Mouse (Mus musculus) intestine, postnatal 0 days (tissue): ENCODE measurements around the gene Krt28. TPM values are rescaled to one million over a fixed set of nuclear protein-coding genes. Genes with fewer than 3 reads are reported as not detected.

ENCODE experiments used
- ATAC-seq: fragments of 200-750 bp; cut with Nextera tagmentation; 2 replicates; pipeline ENCODE4 v1.8.0; 2017; ENCODE audit warnings: mild to moderate bottlenecking, moderate TSS enrichment, moderate library complexity
- H3K27ac ChIP-seq: fragments of 300-500 bp; sonication (generic); 2 replicates; pipeline ENCODE4 v1.5.1; 2014; ENCODE audit warnings: mild to moderate bottlenecking, low read depth, low read length, moderate library complexity
- H3K27me3 ChIP-seq: fragments of 300-500 bp; sonication (generic); replicated peaks from 2 replicates; pipeline ENCODE4 v1.6.1; 2014; ENCODE audit warnings: low read length, mixed read lengths; ENCODE audit not compliant: control insufficient read depth, insufficient read depth
- H3K36me3 ChIP-seq: fragments of 300-500 bp; sonication (generic); 2 replicates; pipeline ENCODE4 v1.6.1; 2014; ENCODE audit warnings: mild to moderate bottlenecking, moderate library complexity; ENCODE audit not compliant: control insufficient read depth, insufficient read depth
- H3K4me1 ChIP-seq: fragments of 300-500 bp; sonication (generic); replicated peaks from 2 replicates; pipeline ENCODE4 v1.6.1; 2014; ENCODE audit warnings: antibody characterized with exemption, low read length, mixed read lengths; ENCODE audit not compliant: control insufficient read depth, insufficient read depth
- H3K4me2 ChIP-seq: fragments of 300-500 bp; sonication (generic); replicated peaks from 2 replicates; pipeline ENCODE4 v1.6.1; 2014; ENCODE audit warnings: low read depth, mild to moderate bottlenecking, moderate library complexity
- H3K4me3 ChIP-seq: fragments of 300-500 bp; sonication (generic); 2 replicates; pipeline ENCODE4 v1.5.1; 2014; ENCODE audit warnings: low read depth, low read length
- H3K9ac ChIP-seq: fragments of 300-500 bp; sonication (generic); 2 replicates; pipeline ENCODE4 v1.6.1; 2014; ENCODE audit warnings: mild to moderate bottlenecking, low read depth, low read length
- H3K9me3 ChIP-seq: fragments of 300-500 bp; sonication (generic); 2 replicates; pipeline ENCODE4 v1.6.1; 2016; ENCODE audit warnings: mixed run types; ENCODE audit not compliant: control insufficient read depth
- CTCF ChIP-seq: sonication (generic); IDR thresholded peaks from 2 replicates; pipeline ENCODE4 v1.5.1; 2016; ENCODE audit warnings: low read depth, mild to moderate bottlenecking, control low read depth, antibody characterized with exemption, moderate library complexity
- WGBS: fragments of 180-500 bp; shearing (Covaris S2); extraction: QIAGEN DNeasy Blood & Tissue Kit; methylation state at CpG from one replicate; pipeline ENCODE4 v1.1.7; 2014; 5-methylcytosine and 5-hydroxymethylcytosine counted together
- polyA plus RNA-seq: library from polyadenylated mRNA; unstranded; fragments of >200 nt; fragmentation: Nextera tagmentation; extraction: Ambion mirVana; gene quantifications from 2 replicates; pipeline ENCODE4 v1.2.1, GENCODE M21; 2015

Krt28 gene
- polyA plus RNA-seq, 1 experiment from 2014 or later, result not detected

DNA sequence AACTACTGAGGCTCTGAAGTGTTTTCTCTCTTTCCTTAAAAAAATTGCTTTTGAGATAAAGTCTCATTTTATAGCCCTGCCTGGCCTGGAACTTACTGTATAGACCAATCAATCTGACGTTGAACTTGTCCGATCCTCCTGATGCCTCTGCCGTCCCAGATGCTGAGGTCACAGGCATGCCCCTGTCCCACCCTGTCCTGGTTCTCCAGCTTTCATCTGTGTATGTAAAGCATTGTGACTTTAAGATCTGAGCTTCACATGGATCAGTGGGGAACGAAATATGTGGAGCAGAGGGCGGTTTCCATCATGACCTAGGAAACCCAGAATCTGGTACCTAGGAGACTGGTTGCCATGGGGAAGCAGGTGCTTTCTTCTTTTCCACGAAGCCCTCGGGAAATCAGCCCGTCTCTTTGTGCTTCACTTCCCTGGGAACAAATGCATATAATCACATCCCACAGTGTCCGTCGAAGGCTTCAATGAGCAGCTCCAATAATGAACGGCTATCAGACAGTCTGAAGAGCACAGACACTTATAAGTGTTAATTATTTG lies 35.3 kb downstream of the Krt28 start:
- no peak overlapping the region for H3K4me2 ChIP-seq
- H3K27ac ChIP-seq, result no peak overlapping the region
- no peak overlapping the region for H3K9ac ChIP-seq
- H3K4me3 ChIP-seq, result no peak overlapping the region
- no peaks in the 10 kb centered on the region for H3K4me1 ChIP-seq
- WGBS, result 74% methylated on average over 11 of the region's 11 CpGs
- H3K9me3 ChIP-seq, result no peaks in the 10 kb centered on the region
- no peak for ATAC-seq
- no peak for TF ChIP-seq CTCF
- no peaks in the 10 kb centered on the region; the same call in 1 of the 2 replicates for H3K27me3 ChIP-seq
- H3K36me3 ChIP-seq, result no peaks in the 10 kb centered on the region

GRCm38 (mm10) chr11:99337866-99338265 lies 36.8 kb downstream of the Krt28 start, which contains the start of gene Krt26:
Gene Krt26 (minus strand): TSS chr11:99337966.
- Histone ChIP-seq H3K9me3 (no peaks in the 10 kb centered on the region), H3K4me2 (no peak within 1 kb of the TSS), H3K9ac (no peak within 1 kb of the TSS), H3K27ac (no peak within 1 kb of the TSS), H3K27me3 (no peaks in the 10 kb centered on the region; the same call in 1 of the 2 replicates), H3K4me1 (no peaks in the 10 kb centered on the region), H3K4me3 (no peak within 1 kb of the TSS), H3K36me3 (no peaks in the 10 kb centered on the region)
- WGBS, result 95% methylated on average over 11 of the region's 11 CpGs
- TF ChIP-seq CTCF, result no peak
- no peak for ATAC-seq

DNA sequence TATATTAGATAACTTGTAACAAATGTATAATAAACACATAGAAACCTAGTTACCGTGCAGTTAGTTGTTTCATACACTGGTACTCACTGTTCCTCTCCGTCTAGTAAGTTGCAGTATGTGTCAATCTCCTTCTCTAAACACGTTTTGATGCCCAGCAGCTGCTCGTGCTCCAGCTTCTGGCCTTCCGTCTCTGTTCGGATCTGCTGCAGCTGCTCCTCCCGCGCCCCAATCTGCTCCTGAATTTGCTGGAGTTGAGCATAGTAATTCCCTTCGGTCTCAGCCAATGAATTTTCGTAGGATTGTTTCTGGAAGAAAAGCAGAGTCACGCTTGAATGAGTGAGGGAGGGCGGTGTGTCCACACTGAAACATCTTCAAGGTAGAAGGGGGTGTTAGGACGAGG lies 41.3 kb downstream of the Krt28 start:
- no peak overlapping the region for H3K4me3 ChIP-seq
- H3K4me1 ChIP-seq, result no peaks in the 10 kb centered on the region
- H3K9me3 ChIP-seq, result no peaks in the 10 kb centered on the region
- no peak for ATAC-seq
- TF ChIP-seq CTCF, result no peak
- H3K4me2 ChIP-seq, result no peak overlapping the region
- 57% methylated on average over 13 of the region's 13 CpGs for WGBS
- H3K36me3 ChIP-seq, result no peaks in the 10 kb centered on the region
- H3K9ac ChIP-seq, result no peak overlapping the region
- no peaks in the 10 kb centered on the region; the same call in 1 of the 2 replicates for H3K27me3 ChIP-seq
- no peak overlapping the region for H3K27ac ChIP-seq

- no peaks in the 10 kb centered on the region for H3K36me3 ChIP-seq
- H3K27me3 ChIP-seq, result peaks cover 3% of the 10 kb centered on the region; the same call in 1 of the 2 replicates
- TF ChIP-seq CTCF, result no peak
- no peaks in the 10 kb centered on the region for H3K4me1 ChIP-seq
- H3K27ac ChIP-seq, result no peak overlapping the region
- no peak overlapping the region for H3K9ac ChIP-seq
- no peak overlapping the region for H3K4me2 ChIP-seq
- no peak for ATAC-seq
- WGBS, result 51% methylated on average over 2 of the region's 2 CpGs
- no peak overlapping the region for H3K4me3 ChIP-seq
- H3K9me3 ChIP-seq, result no peaks in the 10 kb centered on the region
These were observed 45.0 kb downstream of the Krt28 start for GRCm38 (mm10) chr11:99329655-99330054.

DNA sequence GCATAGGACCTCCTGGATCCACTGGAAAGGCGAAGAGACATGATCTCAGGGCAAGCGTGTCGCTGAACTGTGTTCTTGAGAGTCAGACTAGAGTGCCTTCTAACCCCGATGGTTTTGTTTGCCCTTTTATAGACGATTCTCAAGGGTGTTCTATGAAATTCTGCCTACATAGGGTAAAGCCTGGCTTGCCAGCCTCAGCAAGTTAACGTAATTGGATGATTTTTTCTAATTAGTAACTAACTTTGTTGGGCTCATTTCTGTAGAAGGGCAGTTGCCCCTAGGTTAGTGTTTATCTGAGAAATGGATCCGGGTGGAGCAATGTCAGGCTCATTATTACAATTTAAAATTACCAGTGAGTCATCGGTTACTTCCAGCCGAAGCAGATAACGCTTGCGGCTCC lies 51.9 kb downstream of the Krt28 start, which contains the start of gene Krt25:
Gene Krt25, minus strand, starts transcription at position 101 of the 400 bp plus-strand sequence.
- 91% methylated on average over 11 of the region's 11 CpGs for WGBS

DNA sequence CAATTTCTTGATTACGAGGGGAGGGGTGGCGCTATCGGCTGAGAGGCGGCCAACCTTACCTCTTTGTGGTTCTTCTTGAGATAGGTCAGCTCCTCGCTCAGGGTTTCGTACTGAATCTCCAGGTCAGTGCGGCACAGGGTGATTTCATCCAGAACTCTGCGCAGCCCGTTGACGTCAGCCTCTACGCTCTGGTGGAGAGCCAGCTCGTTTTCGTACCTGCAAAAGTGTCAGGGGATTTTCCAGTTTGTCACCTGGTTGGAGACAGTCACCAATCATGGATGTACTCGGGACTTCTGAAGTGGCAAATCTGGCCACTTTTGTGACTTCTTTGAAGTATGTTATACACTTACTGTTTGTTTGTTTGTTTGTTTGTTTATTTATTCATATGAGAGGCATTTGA lies 53.6 kb downstream of the Krt28 start:
- no peak for TF ChIP-seq CTCF
- WGBS, result 85% methylated on average over 14 of the region's 14 CpGs
- no peak for ATAC-seq

More for the DNA sequence above, 51.9 kb downstream of the Krt28 start, which contains the start of gene Krt25:
- 0 out of 2 replicates have a peak, but pooled peaks cover 3% of the 10 kb centered on the region for H3K27me3 ChIP-seq
- H3K9me3 ChIP-seq, result no peaks in the 10 kb centered on the region
- H3K4me3 ChIP-seq, result no peak within 1 kb of the TSS
- H3K27ac ChIP-seq, result no peak within 1 kb of the TSS
- no peaks in the 10 kb centered on the region for H3K4me1 ChIP-seq
- no peak for TF ChIP-seq CTCF
- H3K9ac ChIP-seq, result no peak within 1 kb of the TSS
- ATAC-seq, result no peak
- no peaks in the 10 kb centered on the region for H3K36me3 ChIP-seq
- H3K4me2 ChIP-seq, result no peak within 1 kb of the TSS

More for the DNA sequence above, 53.6 kb downstream of the Krt28 start:
- H3K9me3 ChIP-seq, result no peaks in the 10 kb centered on the region
- no peaks in the 10 kb centered on the region for H3K27me3 ChIP-seq
- H3K4me2 ChIP-seq, result no peak overlapping the region
- no peaks in the 10 kb centered on the region for H3K4me1 ChIP-seq
- H3K4me3 ChIP-seq, result no peak overlapping the region
- no peak overlapping the region for H3K9ac ChIP-seq
- no peaks in the 10 kb centered on the region for H3K36me3 ChIP-seq
- no peak overlapping the region for H3K27ac ChIP-seq
